Mouse (Mus musculus): ENCODE measurements at regions not wholly inside any gene's neighbourhood (a gene's known extent, or its start where the extent isn't known, plus 50 kb on each side); places are given as distances from the start of the nearest gene placed in this dataset.

- Histone ChIP-seq H3K9ac (ENCODE audit: low read depth, low read length) (no peak overlapping the region), H3K36me3 (ENCODE audit: control insufficient read depth, insufficient read depth, low read length) (no peaks in the 10 kb centered on the region), H3K4me2 (ENCODE audit: low read depth, low read length) (no peak overlapping the region), H3K9me3 (ENCODE audit: control insufficient read depth, low read length) (no peaks in the 10 kb centered on the region), H3K27me3 (replicated peaks; ENCODE audit: control insufficient read depth, insufficient read depth, low read length) (no peaks in the 10 kb centered on the region), H3K4me1 (ENCODE audit: control insufficient read depth, insufficient read depth, low read length) (no peaks in the 10 kb centered on the region), H3K27ac (ENCODE audit: low read length) (no peak overlapping the region), H3K4me3 (ENCODE audit: low read length) (no peak overlapping the region)
- WGBS: 52% methylated on average over 1 of the region's 1 CpGs
- ATAC-seq: no peak
Measured at GRCm38 (mm10) chr9:74342176-74342575, 232.0 kb downstream of the Wdr72 start.

DNA sequence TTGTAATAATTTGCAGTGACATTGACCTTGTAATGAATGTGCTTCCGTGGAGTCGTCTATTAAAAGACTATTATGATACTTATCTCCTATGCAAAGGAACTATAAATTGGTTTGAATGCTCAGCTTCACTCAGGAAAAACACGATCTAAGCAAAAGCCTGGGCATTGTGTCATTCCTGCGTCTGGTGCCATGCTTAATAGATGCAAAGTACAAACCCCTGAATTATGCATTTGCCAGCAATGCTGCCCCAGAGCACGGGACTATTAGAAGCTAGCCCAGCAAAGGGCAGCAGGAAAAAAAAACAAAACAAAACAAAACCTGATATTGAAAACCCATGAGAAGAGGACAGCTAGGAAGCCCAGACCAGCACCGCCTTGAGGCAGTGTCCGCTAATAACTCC is 234.9 kb downstream of the Wdr72 start:
- Histone ChIP-seq H3K4me1 (ENCODE audit: control insufficient read depth, insufficient read depth, low read length) (no peaks in the 10 kb centered on the region), H3K27ac (ENCODE audit: low read length) (no peak overlapping the region), H3K4me3 (ENCODE audit: low read length) (no peak overlapping the region), H3K36me3 (ENCODE audit: control insufficient read depth, insufficient read depth, low read length) (no peaks in the 10 kb centered on the region), H3K9ac (ENCODE audit: low read depth, low read length) (no peak overlapping the region), H3K27me3 (replicated peaks; ENCODE audit: control insufficient read depth, insufficient read depth, low read length) (no peaks in the 10 kb centered on the region), H3K9me3 (ENCODE audit: control insufficient read depth, low read length) (no peaks in the 10 kb centered on the region), H3K4me2 (ENCODE audit: low read depth, low read length) (no peak overlapping the region)
- no peak for ATAC-seq
- 65% methylated on average over 7 of the region's 7 CpGs for WGBS

- WGBS: 27% methylated on average over 2 of the region's 2 CpGs
- no peak overlapping the region for H3K9ac ChIP-seq (ENCODE audit: low read depth, low read length)
- H3K36me3 ChIP-seq (ENCODE audit: control insufficient read depth, insufficient read depth, low read length): no peaks in the 10 kb centered on the region
- H3K9me3 ChIP-seq (ENCODE audit: control insufficient read depth, low read length): no peaks in the 10 kb centered on the region
- no peak overlapping the region for H3K27ac ChIP-seq (ENCODE audit: low read length)
- no peaks in the 10 kb centered on the region for H3K4me1 ChIP-seq (ENCODE audit: control insufficient read depth, insufficient read depth, low read length)
- H3K4me2 ChIP-seq (ENCODE audit: low read depth, low read length): no peak overlapping the region
- no peak overlapping the region for H3K4me3 ChIP-seq (ENCODE audit: low read length)
- H3K27me3 ChIP-seq (replicated peaks; ENCODE audit: control insufficient read depth, insufficient read depth, low read length): no peaks in the 10 kb centered on the region
- ATAC-seq: no peak
Measured at GRCm38 (mm10) chr9:74348776-74349175, 238.6 kb downstream of the Wdr72 start.

GRCm38 (mm10) chr9:74365930-74366438 is 255.8 kb downstream of the Wdr72 start:
- ATAC-seq: peak; percentile 58; the same call in 1 of the 2 replicates
- WGBS: 44% methylated on average over 3 of the region's 3 CpGs

GRCm38 (mm10) chr9:74376191-74376590 is 266.0 kb downstream of the Wdr72 start:
- Histone ChIP-seq H3K36me3 (ENCODE audit: control insufficient read depth, insufficient read depth, low read length) (no peaks in the 10 kb centered on the region), H3K4me2 (ENCODE audit: low read depth, low read length) (no peak overlapping the region), H3K4me3 (ENCODE audit: low read length) (no peak overlapping the region), H3K27me3 (replicated peaks; ENCODE audit: control insufficient read depth, insufficient read depth, low read length) (no peaks in the 10 kb centered on the region), H3K9ac (ENCODE audit: low read depth, low read length) (no peak overlapping the region), H3K9me3 (ENCODE audit: control insufficient read depth, low read length) (no peaks in the 10 kb centered on the region; the same call in 1 of the 2 replicates), H3K4me1 (ENCODE audit: control insufficient read depth, insufficient read depth, low read length) (no peaks in the 10 kb centered on the region), H3K27ac (ENCODE audit: low read length) (no peak overlapping the region)
- no peak for ATAC-seq

More at GRCm38 (mm10) chr9:74365930-74366438, 255.8 kb downstream of the Wdr72 start:
- H3K27me3 ChIP-seq (replicated peaks; ENCODE audit: control insufficient read depth, insufficient read depth, low read length): no peaks in the 10 kb centered on the region
- H3K4me2 ChIP-seq (ENCODE audit: low read depth, low read length): no peak overlapping the region
- H3K9me3 ChIP-seq (ENCODE audit: control insufficient read depth, low read length): no peaks in the 10 kb centered on the region
- H3K9ac ChIP-seq (ENCODE audit: low read depth, low read length): no peak overlapping the region
- no peaks in the 10 kb centered on the region for H3K36me3 ChIP-seq (ENCODE audit: control insufficient read depth, insufficient read depth, low read length)
- H3K4me3 ChIP-seq (ENCODE audit: low read length): no peak overlapping the region
- H3K27ac ChIP-seq (ENCODE audit: low read length): no peak overlapping the region
- no peaks in the 10 kb centered on the region for H3K4me1 ChIP-seq (ENCODE audit: control insufficient read depth, insufficient read depth, low read length)

DNA sequence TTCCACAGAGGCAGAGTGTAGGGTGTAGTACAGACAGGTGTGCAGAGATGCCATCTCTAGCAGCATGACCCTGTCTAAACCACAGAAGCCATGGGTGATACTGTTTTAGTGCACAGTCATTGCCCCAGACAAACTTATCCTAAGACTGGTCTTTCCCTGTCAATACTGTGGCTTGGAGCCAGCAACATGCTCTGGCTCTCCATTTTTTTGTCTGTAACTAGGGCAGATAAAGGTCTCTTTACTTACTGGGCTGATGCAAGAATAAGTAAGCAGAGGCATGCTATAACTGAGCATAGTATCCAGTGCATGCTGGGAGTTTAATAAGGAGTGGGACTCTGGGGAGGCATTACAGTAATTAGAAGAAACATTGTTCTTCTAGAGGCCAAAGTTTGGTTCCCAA is 267.0 kb downstream of the Wdr72 start:
- H3K4me1 ChIP-seq (ENCODE audit: control insufficient read depth, insufficient read depth, low read length): no peaks in the 10 kb centered on the region
- no peak for ATAC-seq
- no peak overlapping the region for H3K27ac ChIP-seq (ENCODE audit: low read length)
- no peak overlapping the region for H3K9ac ChIP-seq (ENCODE audit: low read depth, low read length)
- H3K4me3 ChIP-seq (ENCODE audit: low read length): no peak overlapping the region
- no peak overlapping the region for H3K4me2 ChIP-seq (ENCODE audit: low read depth, low read length)
- no peaks in the 10 kb centered on the region for H3K36me3 ChIP-seq (ENCODE audit: control insufficient read depth, insufficient read depth, low read length)
- no peaks in the 10 kb centered on the region; the same call in 1 of the 2 replicates for H3K9me3 ChIP-seq (ENCODE audit: control insufficient read depth, low read length)
- no peaks in the 10 kb centered on the region for H3K27me3 ChIP-seq (replicated peaks; ENCODE audit: control insufficient read depth, insufficient read depth, low read length)

- Histone ChIP-seq H3K27ac (ENCODE audit: low read length) (no peak overlapping the region), H3K36me3 (ENCODE audit: control insufficient read depth, insufficient read depth, low read length) (no peaks in the 10 kb centered on the region), H3K27me3 (replicated peaks; ENCODE audit: control insufficient read depth, insufficient read depth, low read length) (no peaks in the 10 kb centered on the region), H3K4me1 (ENCODE audit: control insufficient read depth, insufficient read depth, low read length) (no peaks in the 10 kb centered on the region), H3K4me3 (ENCODE audit: low read length) (no peak overlapping the region), H3K4me2 (ENCODE audit: low read depth, low read length) (no peak overlapping the region), H3K9me3 (ENCODE audit: control insufficient read depth, low read length) (no peaks in the 10 kb centered on the region), H3K9ac (ENCODE audit: low read depth, low read length) (no peak overlapping the region)
- WGBS: 81% methylated on average over 8 of the region's 8 CpGs
- no peak for ATAC-seq
Measured at GRCm38 (mm10) chr9:74384206-74384896, 274.2 kb downstream of the Wdr72 start.

DNA sequence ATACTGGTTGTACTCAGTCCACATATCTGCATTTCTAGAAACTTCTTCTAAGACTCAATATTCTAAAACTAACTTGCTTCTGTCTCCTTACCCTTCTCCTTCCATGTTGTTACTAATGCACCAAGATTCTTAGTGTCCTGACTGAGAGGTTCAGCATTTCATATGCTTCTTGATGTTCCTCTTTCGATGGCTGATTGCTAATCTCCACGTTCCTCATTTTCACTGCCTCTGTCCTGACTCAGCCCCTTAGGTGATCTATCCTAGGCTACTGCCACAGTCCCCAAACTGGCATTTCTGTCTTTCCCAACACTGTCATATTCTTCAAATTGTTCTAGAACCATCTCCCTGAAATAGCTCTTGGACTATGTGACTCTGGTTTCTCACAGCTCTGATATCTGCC is 315.4 kb downstream of the Wdr72 start:
- Histone ChIP-seq H3K36me3 (ENCODE audit: control insufficient read depth, insufficient read depth, low read length) (no peaks in the 10 kb centered on the region), H3K9ac (ENCODE audit: low read depth, low read length) (no peak overlapping the region), H3K4me3 (ENCODE audit: low read length) (no peak overlapping the region), H3K27ac (ENCODE audit: low read length) (no peak overlapping the region), H3K4me2 (ENCODE audit: low read depth, low read length) (no peak overlapping the region), H3K27me3 (replicated peaks; ENCODE audit: control insufficient read depth, insufficient read depth, low read length) (no peaks in the 10 kb centered on the region), H3K4me1 (ENCODE audit: control insufficient read depth, insufficient read depth, low read length) (no peaks in the 10 kb centered on the region), H3K9me3 (ENCODE audit: control insufficient read depth, low read length) (no peaks in the 10 kb centered on the region)
- 90% methylated on average over 2 of the region's 2 CpGs for WGBS
- no peak for ATAC-seq

GRCm38 (mm10) chr9:74449981-74450380 is 339.8 kb downstream of the Wdr72 start:
- Histone ChIP-seq H3K27me3 (replicated peaks; ENCODE audit: control insufficient read depth, insufficient read depth, low read length) (no peaks in the 10 kb centered on the region), H3K4me3 (ENCODE audit: low read length) (no peak overlapping the region), H3K9ac (ENCODE audit: low read depth, low read length) (no peak overlapping the region), H3K36me3 (ENCODE audit: control insufficient read depth, insufficient read depth, low read length) (no peaks in the 10 kb centered on the region), H3K4me1 (ENCODE audit: control insufficient read depth, insufficient read depth, low read length) (no peaks in the 10 kb centered on the region), H3K9me3 (ENCODE audit: control insufficient read depth, low read length) (no peaks in the 10 kb centered on the region), H3K27ac (ENCODE audit: low read length) (no peak overlapping the region), H3K4me2 (ENCODE audit: low read depth, low read length) (no peak overlapping the region)
- WGBS: 81% methylated on average over 5 of the region's 5 CpGs
- no peak for ATAC-seq

DNA sequence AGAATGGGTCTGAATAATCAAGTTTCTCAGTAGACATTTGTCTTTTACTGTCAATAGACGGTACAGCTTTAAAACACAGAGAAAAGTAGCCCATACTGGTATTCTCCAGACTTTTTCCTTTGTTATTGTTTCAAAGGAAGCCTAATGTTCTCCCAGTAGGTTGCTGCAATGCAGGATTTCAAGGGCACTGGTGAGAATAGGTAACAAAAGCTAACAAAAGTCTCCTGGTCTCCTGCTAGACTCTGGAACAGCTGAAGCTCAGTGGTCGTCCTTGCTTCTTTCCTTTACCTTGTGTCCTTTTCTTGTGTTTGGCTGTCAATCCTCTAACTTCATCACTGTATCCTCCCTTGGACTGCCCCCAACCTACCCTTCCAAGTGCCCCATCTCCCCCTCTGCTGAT is 350.9 kb downstream of the Wdr72 start:
- Histone ChIP-seq H3K4me1 (ENCODE audit: control insufficient read depth, insufficient read depth, low read length) (no peaks in the 10 kb centered on the region), H3K9me3 (ENCODE audit: control insufficient read depth, low read length) (no peaks in the 10 kb centered on the region), H3K27me3 (replicated peaks; ENCODE audit: control insufficient read depth, insufficient read depth, low read length) (no peaks in the 10 kb centered on the region), H3K27ac (ENCODE audit: low read length) (no peak overlapping the region), H3K9ac (ENCODE audit: low read depth, low read length) (no peak overlapping the region), H3K4me2 (ENCODE audit: low read depth, low read length) (no peak overlapping the region), H3K4me3 (ENCODE audit: low read length) (no peak overlapping the region), H3K36me3 (ENCODE audit: control insufficient read depth, insufficient read depth, low read length) (no peaks in the 10 kb centered on the region)
- 46% methylated on average over 2 of the region's 2 CpGs for WGBS
- ATAC-seq: no peak
